Mouse (Mus musculus) kidney, adult 2 months (tissue): ENCODE data around the gene 2310039H08Rik. TPM values are rescaled to one million over a fixed set of nuclear protein-coding genes. Genes with fewer than 3 reads are reported as not detected.
"Not testable (repeated sequence)": the region's sequence is repeated elsewhere in the genome, so short reads cannot be mapped to it uniquely, and the experiment has no call there.

ENCODE experiments used
- DNase-seq: peaks from one replicate; pipeline ENCODE4 v3.0.0; 2021
- H3K27ac ChIP-seq: fragments of 200-500 bp; 2 replicates; pipeline ENCODE4 v1.5.1; 2012; ENCODE audit warnings: low read depth, low read length, control low read depth, inconsistent platforms; ENCODE audit not compliant: insufficient read depth
- H3K27me3 ChIP-seq: fragments of 200-500 bp; replicated peaks from 2 replicates; pipeline ENCODE4 v1.6.1; 2012; ENCODE audit warnings: mild to moderate bottlenecking, moderate library complexity, low read length, inconsistent platforms; ENCODE audit not compliant: control insufficient read depth, insufficient read depth
- H3K36me3 ChIP-seq: fragments of 200-500 bp; 2 replicates; pipeline ENCODE4 v1.6.1; 2012; ENCODE audit warnings: mild to moderate bottlenecking, moderate library complexity, low read length, inconsistent platforms; ENCODE audit not compliant: control insufficient read depth, insufficient read depth
- H3K4me1 ChIP-seq: fragments of 200-500 bp; 2 replicates; pipeline ENCODE4 v1.6.1; 2011; ENCODE audit warnings: low read length; ENCODE audit not compliant: control insufficient read depth, insufficient read depth
- H3K4me3 ChIP-seq: fragments of 200-500 bp; 2 replicates; pipeline ENCODE4 v1.5.1; 2011; ENCODE audit warnings: mild to moderate bottlenecking, low read depth, low read length, control low read depth; ENCODE audit not compliant: insufficient read depth
- CTCF ChIP-seq: fragments of 200-500 bp; conservative IDR thresholded peaks from 2 replicates; pipeline ENCODE4 v1.5.1; 2011; ENCODE audit warnings: low read depth, mild to moderate bottlenecking, control low read depth, low read length, moderate library complexity, mixed read lengths; ENCODE audit not compliant: insufficient read depth, insufficient read length
- POLR2A ChIP-seq: fragments of 200-500 bp; IDR thresholded peaks from one replicate; pipeline ENCODE4 v1.6.1; 2011; ENCODE audit warnings: low read depth, low read length, control low read depth
- WGBS: fragments of 180-500 bp; shearing (Covaris S2); methylation state at CpG from one replicate; pipeline ENCODE4 v1.1.7; 2018; 5-methylcytosine and 5-hydroxymethylcytosine counted together
- polyA plus RNA-seq: library from polyadenylated mRNA; depleted of rRNA; stranded (reverse); fragments of >200 nt; gene quantifications from 2 replicates; pipeline ENCODE4 v1.2.3, GENCODE M21; 2012

Gene 2310039H08Rik
- polyA plus RNA-seq, 1 experiment, result 131 TPM

DNA sequence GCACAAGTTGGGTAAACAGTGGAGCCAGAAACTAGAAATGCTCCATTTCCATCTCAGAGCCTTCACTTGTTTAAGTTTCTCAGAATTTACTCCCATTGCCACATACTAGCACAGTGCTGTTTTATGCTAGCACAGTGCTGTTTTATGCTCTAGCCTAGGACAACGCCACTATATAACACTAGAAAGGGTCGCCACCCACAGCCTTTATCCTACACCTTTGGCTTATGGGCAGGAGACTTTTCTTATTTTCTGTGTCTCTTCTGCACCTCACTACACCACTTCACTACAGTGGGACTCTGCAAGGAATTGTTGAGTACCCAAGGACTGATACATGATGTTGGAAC, 10.8 kb downstream of the 2310039H08Rik start:
- Histone ChIP-seq H3K4me3 (no peak overlapping the region), H3K36me3 (no peaks in the 10 kb centered on the region; the same call in 1 of the 2 replicates), H3K27ac (peak overlapping the region; percentile 27; the same call in 1 of the 2 replicates), H3K4me1 (no peaks in the 10 kb centered on the region), H3K27me3 (no peaks in the 10 kb centered on the region)
- 80% methylated on average over 2 of the region's 2 CpGs for WGBS
- TF ChIP-seq CTCF (no peak), POLR2A (no peak)
- DNase-seq, result no peak

GRCm38 (mm10) chr17:46786952-46787351, 14.5 kb downstream of the 2310039H08Rik start:
- H3K36me3 ChIP-seq, result no peaks in the 10 kb centered on the region
- no peaks in the 10 kb centered on the region for H3K4me1 ChIP-seq
- H3K4me3 ChIP-seq, result no peak overlapping the region
- TF ChIP-seq CTCF (no peak), POLR2A (no peak)
- no peak overlapping the region for H3K27ac ChIP-seq
- WGBS, result 88% methylated on average over 5 of the region's 5 CpGs
- no peak for DNase-seq
- H3K27me3 ChIP-seq, result no peaks in the 10 kb centered on the region

DNA sequence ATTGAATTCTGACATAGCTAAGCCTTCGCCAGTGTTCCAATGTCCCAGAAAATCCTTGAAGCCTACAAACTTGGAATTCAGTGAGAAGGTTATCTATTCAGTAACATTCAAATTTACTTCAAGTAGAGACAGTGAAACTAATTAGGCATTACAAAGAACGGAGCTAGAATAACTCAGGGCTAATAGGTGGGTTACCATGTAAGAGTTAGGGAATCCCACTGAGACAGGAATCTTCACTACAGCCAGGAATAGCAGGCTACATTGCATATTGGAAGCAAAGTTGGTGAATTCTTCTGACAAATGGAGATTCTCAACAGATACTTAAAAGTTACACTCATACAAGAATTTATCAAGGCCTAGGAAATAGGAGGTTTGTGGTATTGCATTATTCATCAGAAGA, 15.5 kb downstream of the 2310039H08Rik start:
- DNase-seq, H3K27me3 ChIP-seq, H3K36me3 ChIP-seq, H3K27ac ChIP-seq, H3K4me3 ChIP-seq, H3K4me1 ChIP-seq: not testable (repeated sequence)
- WGBS, result 70% methylated on average over 2 of the region's 2 CpGs

DNA sequence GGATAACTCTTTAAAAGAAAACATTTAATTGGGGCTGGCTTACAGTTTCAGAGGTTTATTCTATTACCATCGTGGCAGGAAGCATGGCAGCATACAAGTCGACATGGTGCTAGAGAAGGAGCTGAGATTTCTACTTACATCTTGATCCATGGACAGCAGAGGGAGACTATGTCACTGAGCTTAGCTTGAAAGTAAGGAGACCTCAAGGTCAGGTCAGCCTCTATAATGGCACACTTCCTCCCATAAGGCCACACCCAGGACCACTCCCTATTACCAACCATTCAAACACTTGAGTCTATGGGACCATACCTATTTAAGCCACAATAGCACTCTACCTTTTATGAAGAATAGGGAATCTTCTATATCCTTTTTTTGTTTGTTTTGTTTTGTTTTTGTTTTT, 20.5 kb downstream of the 2310039H08Rik start:
- 81% methylated on average over 2 of the region's 2 CpGs for WGBS
- no peak overlapping the region for H3K27ac ChIP-seq
- no peak for TF ChIP-seq POLR2A
- TF ChIP-seq CTCF, result no peak

DNA sequence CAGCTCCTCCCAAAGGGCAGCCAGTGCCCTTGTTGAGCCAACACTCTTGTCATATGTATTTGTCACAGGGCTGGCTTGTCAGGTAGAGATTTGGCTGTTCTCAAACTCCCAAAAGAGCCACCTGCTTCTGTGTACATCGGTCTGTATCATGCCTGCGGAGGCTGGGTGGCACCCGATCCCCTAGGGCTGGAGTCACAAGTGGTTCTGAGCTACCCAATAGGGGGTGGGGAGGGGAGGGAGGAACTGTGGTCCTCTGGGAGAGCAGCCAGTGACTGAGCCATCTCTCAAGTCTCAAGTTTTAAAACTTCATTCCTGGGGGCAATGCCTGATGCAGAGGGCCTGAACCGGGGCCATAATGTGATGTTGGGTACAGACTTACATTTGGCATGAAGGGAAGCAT, 24.3 kb downstream of the 2310039H08Rik start:
- H3K27me3 ChIP-seq, result no peaks in the 10 kb centered on the region
- DNase-seq, result no peak
- whole genome bisulfite sequencing, result 78% methylated on average over 4 of the region's 4 CpGs
- TF ChIP-seq CTCF (no peak), POLR2A (no peak)
- no peak overlapping the region for H3K27ac ChIP-seq
- H3K36me3 ChIP-seq, result peaks cover 8% of the 10 kb centered on the region
- no peak overlapping the region for H3K4me3 ChIP-seq
- H3K4me1 ChIP-seq, result no peaks in the 10 kb centered on the region

More for the DNA sequence above, 20.5 kb downstream of the 2310039H08Rik start:
- no peak overlapping the region for H3K4me3 ChIP-seq
- no peaks in the 10 kb centered on the region for H3K4me1 ChIP-seq
- no peak for DNase-seq
- no peaks in the 10 kb centered on the region for H3K27me3 ChIP-seq
- H3K36me3 ChIP-seq, result no peaks in the 10 kb centered on the region

GRCm38 (mm10) chr17:46797386-46797785, 25.0 kb downstream of the 2310039H08Rik start:
- 69% methylated on average over 5 of the region's 8 CpGs for WGBS
- TF ChIP-seq CTCF (no peak), POLR2A (no peak)
- Histone ChIP-seq H3K36me3 (peaks cover 8% of the 10 kb centered on the region), H3K4me3 (no peak overlapping the region), H3K27me3 (no peaks in the 10 kb centered on the region), H3K4me1 (no peaks in the 10 kb centered on the region), H3K27ac (no peak overlapping the region)
- DNase-seq, result no peak

GRCm38 (mm10) chr17:46799680-46800079, 27.2 kb downstream of the 2310039H08Rik start:
- H3K4me1 ChIP-seq, result no peaks in the 10 kb centered on the region
- peaks cover 8% of the 10 kb centered on the region for H3K36me3 ChIP-seq
- no peaks in the 10 kb centered on the region for H3K27me3 ChIP-seq
- no peak overlapping the region for H3K4me3 ChIP-seq
- WGBS, result 64% methylated on average over 10 of the region's 10 CpGs
- TF ChIP-seq POLR2A (no peak), CTCF (no peak)
- H3K27ac ChIP-seq, result no peak overlapping the region
- no peak for DNase-seq

- H3K36me3 ChIP-seq, result peaks cover 8% of the 10 kb centered on the region
- no peak overlapping the region for H3K27ac ChIP-seq
- no peaks in the 10 kb centered on the region for H3K4me1 ChIP-seq
- no peak for DNase-seq
- no peaks in the 10 kb centered on the region for H3K27me3 ChIP-seq
- TF ChIP-seq CTCF (no peak), POLR2A (no peak)
- H3K4me3 ChIP-seq, result no peak overlapping the region
- 74% methylated on average over 6 of the region's 6 CpGs for WGBS
Observed at GRCm38 (mm10) chr17:46801761-46802160, 29.3 kb downstream of the 2310039H08Rik start.
